Mouse (Mus musculus) heart, adult 18-20 months (tissue): Measurements from ENCODE around the gene Mdc1. TPM values are rescaled to one million over a fixed set of nuclear protein-coding genes. Genes with fewer than 3 reads are reported as not detected.

Source experiments
- DNase-seq, 2 experiments: peaks; one replicate each; pipeline ENCODE4 v3.0.0; 2021 to 2022; ENCODE audit warnings: mixed read lengths in 1 of 2
- microRNA-seq, 2 experiments: library from miRNA; unstranded; fragments of <30 nt; microRNA quantifications; one replicate each; pipeline ENCODE4 v1.2.0; 2022
- total RNA-seq, 2 experiments: library from RNA; stranded (reverse); gene quantifications; 2 replicates each; pipeline ENCODE4 v1.2.3; 2021

Mdc1 gene
- total RNA-seq, 2 experiments from 2014 or later: 13.3 to 17.8 TPM

DNA sequence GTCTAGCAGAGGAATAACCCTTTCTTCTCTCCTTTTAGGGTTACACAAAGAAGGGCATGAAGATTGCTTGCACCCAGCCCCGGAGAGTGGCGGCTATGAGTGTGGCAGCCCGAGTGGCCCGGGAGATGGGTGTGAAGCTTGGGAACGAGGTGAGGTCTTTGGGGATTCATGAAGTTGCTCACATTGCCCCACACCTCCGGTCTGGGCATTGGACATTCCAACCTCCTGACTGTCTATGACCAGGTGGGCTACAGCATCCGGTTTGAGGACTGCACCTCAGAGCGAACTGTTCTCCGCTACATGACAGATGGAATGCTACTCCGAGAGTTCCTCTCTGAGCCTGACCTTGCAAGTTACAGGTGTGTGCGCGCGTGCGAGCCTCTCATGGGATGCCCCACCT lies 42.5 kb downstream of the Mdc1 start:
- DNase-seq: no peak

DNA sequence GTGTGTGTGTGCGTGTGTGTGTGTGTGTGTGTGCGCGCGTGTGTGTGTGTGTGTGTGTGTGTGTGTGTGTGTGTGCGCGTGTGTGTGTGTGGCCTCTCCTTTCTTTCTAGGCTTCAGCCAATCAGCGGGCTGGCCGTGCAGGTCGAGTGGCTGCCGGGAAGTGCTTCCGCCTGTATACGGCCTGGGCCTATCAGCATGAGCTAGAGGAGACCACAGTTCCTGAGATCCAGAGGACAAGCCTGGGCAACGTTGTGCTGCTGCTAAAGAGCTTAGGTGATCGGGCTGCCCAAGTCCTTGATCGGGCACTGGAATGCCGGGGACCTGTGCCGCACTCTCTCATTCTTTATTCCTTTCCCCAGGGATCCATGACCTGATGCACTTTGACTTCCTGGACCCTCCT lies 46.4 kb downstream of the Mdc1 start:
- no peak for DNase-seq

DNA sequence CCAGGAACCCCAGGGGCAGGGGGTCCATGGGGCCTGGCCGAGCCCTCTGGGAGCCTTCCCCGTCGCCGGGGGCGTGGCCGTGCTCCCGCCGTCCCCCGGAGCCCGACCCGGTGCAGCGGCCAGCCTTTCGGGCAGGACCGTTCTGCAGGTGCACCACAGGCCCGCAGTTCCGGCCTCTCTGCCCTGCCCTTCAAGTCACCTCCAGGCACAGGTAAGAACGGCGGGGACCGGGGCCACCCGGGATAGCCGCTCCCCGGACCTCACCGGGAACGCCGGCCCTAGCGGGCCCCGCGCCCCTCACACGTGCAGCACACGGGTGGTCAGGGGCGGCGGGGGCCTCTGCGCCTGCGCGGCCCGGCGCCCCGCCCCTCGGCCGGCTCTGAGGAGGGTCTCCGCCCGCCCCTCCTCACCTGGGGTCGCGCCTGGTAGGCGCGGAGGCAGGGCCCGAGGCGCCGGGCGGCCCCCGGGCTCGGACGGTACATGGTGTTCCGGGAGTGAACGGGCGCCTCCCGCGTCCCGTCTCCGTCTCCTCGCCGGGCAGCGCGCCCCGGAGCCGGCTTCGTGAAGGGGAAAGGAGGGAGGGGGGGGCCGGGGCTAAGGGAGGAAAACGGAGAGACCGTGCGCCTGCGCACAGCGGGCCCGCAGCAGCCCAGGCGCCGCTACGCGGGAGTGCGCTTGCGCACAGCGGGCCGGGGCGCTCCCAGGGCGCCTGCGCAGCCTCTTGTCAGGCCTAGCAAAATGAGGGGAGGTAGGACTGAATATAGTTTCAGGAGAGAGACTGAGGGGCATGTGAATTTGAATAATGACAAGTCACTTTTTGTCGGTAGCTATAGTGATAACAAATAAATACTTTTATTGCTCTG lies 55.7 kb downstream of the Mdc1 start, which contains the start of gene 2310061I04Rik:
Gene 2310061I04Rik (minus strand): TSS at position 651 of the 863 bp plus-strand sequence.
- DNase-seq: peak; percentile 90 to 95

DNA sequence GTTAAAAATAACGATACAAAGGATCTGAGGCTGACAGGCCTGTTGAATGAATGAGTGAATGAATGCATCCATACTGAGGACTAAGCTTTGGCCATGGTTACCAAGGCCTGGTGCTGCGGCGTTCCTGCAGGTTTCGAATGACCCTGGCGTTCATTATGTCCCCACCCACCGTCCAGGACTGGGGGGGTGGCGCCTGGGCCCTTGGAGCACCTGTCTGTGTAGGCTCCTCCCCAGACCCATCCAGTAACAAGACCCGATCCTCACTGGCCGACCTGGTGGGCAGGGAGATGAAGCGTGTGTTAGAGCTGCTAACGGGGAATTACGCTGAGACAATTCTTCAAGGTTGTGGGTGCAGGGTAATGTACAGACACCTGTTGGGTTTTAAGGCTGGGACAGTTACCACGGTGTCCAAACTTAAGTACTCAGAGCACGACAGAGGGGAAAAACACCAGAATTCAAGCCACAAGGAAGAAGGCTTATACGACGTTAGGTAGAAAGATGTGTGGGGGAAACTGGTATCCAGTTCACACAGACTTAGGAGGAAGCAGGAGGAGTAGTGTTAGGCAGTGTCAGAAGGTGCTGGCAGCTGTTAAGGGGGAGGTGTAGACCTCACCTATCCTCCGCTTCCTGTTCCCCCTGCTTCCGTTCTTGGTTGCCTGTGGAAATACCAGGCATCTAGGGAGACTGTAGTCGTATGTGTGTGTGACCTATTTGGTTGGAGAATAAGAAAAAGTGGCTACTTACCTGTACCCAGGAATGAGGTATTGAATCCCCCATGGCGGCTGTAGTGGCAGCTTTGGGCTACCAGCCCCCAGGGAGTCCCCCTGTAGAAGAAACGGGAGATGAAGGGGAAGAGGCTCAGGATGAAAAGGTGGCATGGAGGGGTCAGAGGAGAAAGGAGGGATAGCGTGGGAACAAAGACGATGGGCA lies 56.6 kb downstream of the Mdc1 start:
- DNase-seq: no peak

DNA sequence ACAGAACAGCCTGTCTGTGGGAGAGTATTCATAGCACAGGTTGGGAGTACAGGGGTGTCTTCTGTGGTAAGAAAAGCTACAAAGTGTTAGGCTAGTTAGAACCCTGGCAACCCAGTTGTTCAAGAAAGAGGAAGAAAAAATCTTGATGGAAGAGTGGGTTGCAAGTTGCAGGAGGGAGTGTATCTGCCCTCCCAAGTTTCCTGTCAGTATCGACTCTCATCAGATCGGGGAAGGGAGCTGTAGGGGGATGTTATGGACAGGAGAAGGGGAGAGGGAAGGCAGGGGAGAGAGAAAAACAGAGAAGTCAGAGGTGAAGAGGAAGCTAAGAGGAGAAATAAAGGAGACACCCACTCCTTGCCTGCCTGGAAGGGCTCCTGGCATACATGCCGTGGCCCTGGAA lies 59.3 kb downstream of the Mdc1 start:
- DNase-seq: no peak

DNA sequence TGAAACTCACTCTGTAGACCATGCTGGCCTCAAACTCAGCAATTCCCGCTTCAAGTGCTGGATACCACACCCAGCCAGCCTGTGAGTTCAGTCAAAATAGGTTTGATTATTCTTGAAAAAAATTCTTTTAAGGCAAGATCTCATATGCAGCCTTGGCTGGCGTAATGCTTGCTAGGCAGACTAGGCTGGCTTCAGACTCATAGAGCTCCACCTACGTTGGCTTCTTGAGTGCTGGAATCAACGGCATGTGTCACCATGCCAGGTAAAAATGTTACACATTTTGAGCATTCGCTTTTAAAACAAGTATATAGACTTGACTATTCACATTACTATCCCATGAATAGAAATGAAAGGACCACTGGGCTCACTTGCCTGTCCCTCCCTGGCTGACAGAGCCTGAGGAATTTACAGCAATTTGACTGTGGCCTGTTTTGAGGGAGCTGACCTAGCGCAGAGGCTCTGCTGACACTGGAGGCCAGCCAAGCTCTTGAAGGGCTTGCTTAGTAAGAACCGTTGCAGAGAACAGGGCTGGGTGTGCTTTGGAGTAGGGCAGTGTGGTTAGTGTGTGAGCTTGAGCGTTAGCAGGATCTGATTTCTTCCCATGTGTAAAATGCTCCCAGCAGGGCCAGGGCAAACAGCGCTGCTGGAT lies 62.2 kb downstream of the Mdc1 start:
- peak; percentile 70 to 73 for DNase-seq

DNA sequence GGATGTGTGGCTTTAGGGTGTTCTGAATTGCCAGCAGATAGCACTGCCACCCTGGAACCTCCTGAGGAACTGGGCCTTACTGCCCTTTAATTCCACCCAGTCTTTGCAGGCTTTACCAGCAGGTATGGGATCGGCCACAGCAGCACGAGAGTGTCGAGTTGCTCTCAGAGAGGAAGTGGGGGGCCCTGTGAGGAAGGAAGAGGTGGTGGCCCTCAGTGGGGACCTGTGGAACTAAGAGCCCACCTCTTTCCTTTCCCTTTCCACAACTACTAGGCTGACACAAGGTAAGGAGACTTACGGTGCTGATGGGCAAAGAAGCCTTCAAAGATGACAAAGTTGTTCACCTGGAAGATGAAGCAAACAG lies 62.7 kb downstream of the Mdc1 start:
- no peak for DNase-seq

DNA sequence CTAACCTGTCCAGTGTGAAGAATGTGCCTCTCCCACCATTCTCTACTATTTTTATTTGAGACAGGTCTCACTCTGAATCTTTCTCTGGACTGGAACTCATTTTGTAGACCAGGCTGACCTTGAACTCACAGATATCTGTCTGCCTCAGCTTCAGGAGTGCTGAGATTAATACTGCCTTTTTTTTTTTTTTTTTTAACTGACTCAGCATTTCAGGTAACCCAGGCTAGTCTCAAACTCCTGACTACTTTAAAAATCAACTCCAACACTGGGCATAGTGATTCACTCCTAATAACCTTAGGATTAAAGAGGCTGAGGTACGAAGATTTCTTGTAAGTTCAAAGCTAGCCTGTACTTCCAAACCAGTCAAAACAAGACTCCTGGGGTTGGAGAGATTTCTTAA lies 64.3 kb downstream of the Mdc1 start:
- DNase-seq: no peak

DNA sequence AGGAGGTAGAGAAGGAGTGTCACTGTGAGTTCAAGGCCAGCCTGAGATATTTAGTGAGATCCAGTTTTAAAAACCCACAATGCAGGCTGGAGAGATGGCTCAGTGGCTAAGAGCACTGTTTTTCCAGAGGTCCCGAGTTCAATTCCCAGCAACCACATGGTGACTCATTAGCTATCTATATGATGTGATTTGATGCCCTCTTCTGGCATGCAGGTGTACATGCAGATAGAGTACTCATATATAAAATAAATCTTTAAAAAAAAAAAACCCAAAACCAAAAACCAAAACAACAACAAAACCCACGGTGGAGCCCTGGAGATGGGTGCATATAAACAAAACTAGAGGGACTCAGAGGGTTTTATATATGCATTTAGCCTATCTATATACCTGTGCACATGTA lies 66.3 kb downstream of the Mdc1 start:
- DNase-seq: no peak

Small RNAs within 50 kb of the gene (microRNA-seq; reads per million reads assigned to microRNA genes)
- 0 to 0.76 reads per million in 2 experiments for gene Gm28033

Other genes with a start within 250 kb of the Mdc1 start
- not detected for gene Sfta2, start 240.0 kb upstream of the Mdc1 start, total RNA-seq
- not detected for gene Gm9573, start 214.9 kb upstream of the Mdc1 start, total RNA-seq
- not detected for gene Mucl3, start 197.8 kb upstream of the Mdc1 start, total RNA-seq
- gene Vars2, start 173.9 kb upstream of the Mdc1 start, total RNA-seq: 10 to 100 TPM; 27.6 to 28.9 TPM
- gene Gtf2h4, start 167.8 kb upstream of the Mdc1 start, total RNA-seq: 10 to 100 TPM; 21.3 to 23.5 TPM
- 10 to 100 TPM; 21.7 to 24.0 TPM for gene Ddr1, start 136.9 kb upstream of the Mdc1 start, total RNA-seq
- 10 to 100 TPM; 20.2 to 25.6 TPM for gene Ier3, start 19.8 kb upstream of the Mdc1 start, total RNA-seq
- gene Flot1, start 18.3 kb upstream of the Mdc1 start, total RNA-seq: 100 to 1,000 TPM; 146 to 154 TPM
- 10 to 100 TPM; 89.4 to 92.2 TPM for gene Tubb5, start 3.2 kb upstream of the Mdc1 start, total RNA-seq
- 1 to 10 TPM; 1.8 to 2.5 TPM for gene Nrm, start 19.8 kb downstream of the Mdc1 start, total RNA-seq
- gene Ppp1r18, start 24.1 kb downstream of the Mdc1 start, total RNA-seq: 10 to 100 TPM; 15.5 to 15.7 TPM
- 10 to 100 TPM; 18.3 to 20.4 TPM for gene Dhx16, start 38.3 kb downstream of the Mdc1 start, total RNA-seq
- 100 to 1,000 TPM; 101 to 105 TPM for gene 2310061I04Rik, start 55.9 kb downstream of the Mdc1 start, total RNA-seq
- gene Atat1, start 68.6 kb downstream of the Mdc1 start, total RNA-seq: 1 to 10 TPM; 5.9 to 6.5 TPM
- 10 to 100 TPM; 52.1 to 64.7 TPM for gene Mrps18b, start 74.9 kb downstream of the Mdc1 start, total RNA-seq
- gene Ppp1r10, start 74.9 kb downstream of the Mdc1 start, total RNA-seq: 10 to 100 TPM; 22.4 to 28.8 TPM
- 10 to 100 TPM; 67.3 to 68.4 TPM for gene Abcf1, start 128.2 kb downstream of the Mdc1 start, total RNA-seq
- 10 to 100 TPM; 32.0 to 34.7 TPM for gene Gnl1, start 138.3 kb downstream of the Mdc1 start, total RNA-seq
- gene Prr3, start 138.7 kb downstream of the Mdc1 start, total RNA-seq: 1 to 10 TPM; 3.3 to 3.4 TPM
- gene H2-T24, start 179.0 kb downstream of the Mdc1 start, total RNA-seq: 1 to 10 TPM; 6.5 to 6.7 TPM
- gene H2-T23, start 191.3 kb downstream of the Mdc1 start, total RNA-seq: 10 to 100 TPM; 31.7 to 56.7 TPM
- gene H2-T22, start 201.2 kb downstream of the Mdc1 start, total RNA-seq: 10 to 100 TPM; 15.0 to 23.6 TPM
- not detected for gene Gm6034, start 201.4 kb downstream of the Mdc1 start, total RNA-seq
- gene Gm11127, start 216.9 kb downstream of the Mdc1 start, total RNA-seq: 10 to 100 TPM in 1 of 2 experiments, 1 to 10 TPM in 1; 5.4 to 10.0 TPM